Mouse (Mus musculus) layer of hippocampus, postnatal 25 days (tissue): ENCODE data around the gene Steap2. TPM values are rescaled to one million over a fixed set of nuclear protein-coding genes. Genes with fewer than 3 reads are reported as not detected.
"Not testable (repeated sequence)": the region's sequence is repeated elsewhere in the genome, so short reads cannot be mapped to it uniquely, and the experiment has no call there.

Experiments
- DNase-seq, 2 experiments: peaks; one replicate each; pipeline ENCODE4 v3.0.0; 2022; ENCODE audit warnings: mixed read lengths in 2 of 2, low spot score in 1 of 2; ENCODE audit errors: extremely low spot score in 1 of 2
- total RNA-seq, 2 experiments: library from RNA; stranded (reverse); gene quantifications; 2 replicates each; pipeline ENCODE4 v1.2.3; 2021

Steap2 gene
- 1 to 10 TPM; 6.7 to 6.9 TPM for total RNA-seq

GRCm38 (mm10) chr5:5693956-5694653 is at the start of gene Steap2:
Gene Steap2 (minus strand): TSS chr5:5694578.
- peak; percentile 21 to 25 for DNase-seq

GRCm38 (mm10) chr5:5734445-5734844 is 40.1 kb upstream of the Steap2 start:
- DNase-seq = no peak

GRCm38 (mm10) chr5:5732858-5733257 is 38.5 kb upstream of the Steap2 start:
- no peak for DNase-seq

- DNase-seq = no peak
Measured at GRCm38 (mm10) chr5:5732208-5732607, 37.8 kb upstream of the Steap2 start.

GRCm38 (mm10) chr5:5729904-5730303 is 35.5 kb upstream of the Steap2 start:
- DNase-seq = no peak

GRCm38 (mm10) chr5:5722217-5722616 is 27.8 kb upstream of the Steap2 start:
- no peak for DNase-seq

- no peak for DNase-seq
Measured at GRCm38 (mm10) chr5:5711032-5711431, 16.7 kb upstream of the Steap2 start.

GRCm38 (mm10) chr5:5707341-5708278 is 13.2 kb upstream of the Steap2 start:
- DNase-seq = no peak

- DNase-seq = no peak
Measured at GRCm38 (mm10) chr5:5705019-5705418, 10.6 kb upstream of the Steap2 start.

GRCm38 (mm10) chr5:5700386-5700785 is 6.0 kb upstream of the Steap2 start:
- no peak for DNase-seq

- DNase-seq = no peak
Measured at GRCm38 (mm10) chr5:5698830-5699229, 4.5 kb upstream of the Steap2 start.

GRCm38 (mm10) chr5:5695401-5695942 is 1.1 kb upstream of the Steap2 start:
- no peak for DNase-seq

- peak in 1 of 2 experiments; percentile 2 for DNase-seq
Measured at GRCm38 (mm10) chr5:5693541-5693955, 830 bp downstream of the Steap2 start.

GRCm38 (mm10) chr5:5692167-5692738 is 2.1 kb downstream of the Steap2 start:
- DNase-seq = no peak

- no peak for DNase-seq
Measured at GRCm38 (mm10) chr5:5688945-5689540, 5.3 kb downstream of the Steap2 start.

- no peak for DNase-seq
Measured at GRCm38 (mm10) chr5:5688228-5688627, 6.2 kb downstream of the Steap2 start.

GRCm38 (mm10) chr5:5686973-5687372 is 7.4 kb downstream of the Steap2 start:
- no peak for DNase-seq

GRCm38 (mm10) chr5:5684946-5685345 is 9.4 kb downstream of the Steap2 start:
- DNase-seq = not testable (repeated sequence)

GRCm38 (mm10) chr5:5683292-5683691 is 11.1 kb downstream of the Steap2 start:
- DNase-seq = no peak

GRCm38 (mm10) chr5:5679459-5679858 is 14.9 kb downstream of the Steap2 start:
- no peak for DNase-seq
